Mouse (Mus musculus): Measurements from ENCODE around the gene Rpp25. TPM values are rescaled to one million over a fixed set of nuclear protein-coding genes. Genes with fewer than 3 reads are reported as not detected.

Rpp25 gene
- polyA plus RNA-seq, 1 experiment from 2014 or later, result 5.3 TPM

- ATAC-seq (ENCODE audit: insufficient read depth, low FRiP score), result no peak
- H3K4me3 ChIP-seq (replicated peaks; ENCODE audit: low read length), result no peak overlapping the region
- H3K4me2 ChIP-seq (ENCODE audit: low read depth, low read length), result no peak overlapping the region
- no peaks in the 10 kb centered on the region for H3K9me3 ChIP-seq (replicated peaks; ENCODE audit: control insufficient read depth, low read length)
- no peak overlapping the region for H3K9ac ChIP-seq (ENCODE audit: low read length)
- H3K27me3 ChIP-seq (ENCODE audit: control insufficient read depth, insufficient read depth, low read length), result no peaks in the 10 kb centered on the region
- H3K27ac ChIP-seq (ENCODE audit: low read length), result no peak overlapping the region
- H3K36me3 ChIP-seq (ENCODE audit: control insufficient read depth, insufficient read depth, low read length), result peaks cover 7% of the 10 kb centered on the region; the same call in 1 of the 2 replicates
- WGBS, result 71% methylated on average over 3 of the region's 3 CpGs
- peaks cover 8% of the 10 kb centered on the region; the same call in 1 of the 2 replicates for H3K4me1 ChIP-seq (ENCODE audit: control insufficient read depth, insufficient read depth, low read length)
Measured at GRCm38 (mm10) chr9:57543951-57544350, 40.1 kb downstream of the Rpp25 start.

- no peak overlapping the region for H3K4me2 ChIP-seq (ENCODE audit: low read depth, low read length)
- H3K9me3 ChIP-seq (replicated peaks; ENCODE audit: control insufficient read depth, low read length), result no peaks in the 10 kb centered on the region
- H3K36me3 ChIP-seq (ENCODE audit: control insufficient read depth, insufficient read depth, low read length), result peaks cover 12% of the 10 kb centered on the region; the same call in 1 of the 2 replicates
- no peak overlapping the region for H3K9ac ChIP-seq (ENCODE audit: low read length)
- H3K4me3 ChIP-seq (replicated peaks; ENCODE audit: low read length), result no peak overlapping the region
- H3K27ac ChIP-seq (ENCODE audit: low read length), result peak overlapping the region; percentile 36; the same call in 1 of the 2 replicates
- H3K4me1 ChIP-seq (ENCODE audit: control insufficient read depth, insufficient read depth, low read length), result peaks cover 11% of the 10 kb centered on the region
- H3K27me3 ChIP-seq (ENCODE audit: control insufficient read depth, insufficient read depth, low read length), result no peaks in the 10 kb centered on the region
- ATAC-seq (ENCODE audit: insufficient read depth, low FRiP score), result no peak
- 61% methylated on average over 5 of the region's 5 CpGs for WGBS
Measured at GRCm38 (mm10) chr9:57547287-57547686, 43.5 kb downstream of the Rpp25 start.

- Histone ChIP-seq H3K27me3 (ENCODE audit: control insufficient read depth, insufficient read depth, low read length) (no peaks in the 10 kb centered on the region), H3K27ac (ENCODE audit: low read length) (peak overlapping the region; percentile 36; the same call in 1 of the 2 replicates), H3K4me2 (ENCODE audit: low read depth, low read length) (no peak overlapping the region), H3K9me3 (replicated peaks; ENCODE audit: control insufficient read depth, low read length) (no peaks in the 10 kb centered on the region), H3K4me1 (ENCODE audit: control insufficient read depth, insufficient read depth, low read length) (peaks cover 11% of the 10 kb centered on the region), H3K9ac (ENCODE audit: low read length) (no peak overlapping the region), H3K4me3 (replicated peaks; ENCODE audit: low read length) (no peak overlapping the region), H3K36me3 (ENCODE audit: control insufficient read depth, insufficient read depth, low read length) (peaks cover 12% of the 10 kb centered on the region; the same call in 1 of the 2 replicates)
- WGBS, result 84% methylated on average over 11 of the region's 11 CpGs
- no peak for ATAC-seq (ENCODE audit: insufficient read depth, low FRiP score)
Measured at GRCm38 (mm10) chr9:57547869-57548268, 44.0 kb downstream of the Rpp25 start.

GRCm38 (mm10) chr9:57549186-57549585 is 45.4 kb downstream of the Rpp25 start:
- ATAC-seq (ENCODE audit: insufficient read depth, low FRiP score), result no peak
- H3K4me1 ChIP-seq (ENCODE audit: control insufficient read depth, insufficient read depth, low read length), result peaks cover 11% of the 10 kb centered on the region
- 93% methylated on average over 4 of the region's 4 CpGs for WGBS
- no peaks in the 10 kb centered on the region for H3K9me3 ChIP-seq (replicated peaks; ENCODE audit: control insufficient read depth, low read length)
- H3K27ac ChIP-seq (ENCODE audit: low read length), result no peak overlapping the region
- H3K27me3 ChIP-seq (ENCODE audit: control insufficient read depth, insufficient read depth, low read length), result no peaks in the 10 kb centered on the region
- no peak overlapping the region for H3K4me2 ChIP-seq (ENCODE audit: low read depth, low read length)
- H3K36me3 ChIP-seq (ENCODE audit: control insufficient read depth, insufficient read depth, low read length), result peaks cover 9% of the 10 kb centered on the region; the same call in 1 of the 2 replicates
- no peak overlapping the region for H3K4me3 ChIP-seq (replicated peaks; ENCODE audit: low read length)
- H3K9ac ChIP-seq (ENCODE audit: low read length), result no peak overlapping the region

- Histone ChIP-seq H3K27me3 (ENCODE audit: control insufficient read depth, insufficient read depth, low read length) (no peaks in the 10 kb centered on the region), H3K9me3 (replicated peaks; ENCODE audit: control insufficient read depth, low read length) (no peaks in the 10 kb centered on the region), H3K36me3 (ENCODE audit: control insufficient read depth, insufficient read depth, low read length) (peaks cover 9% of the 10 kb centered on the region; the same call in 1 of the 2 replicates), H3K27ac (ENCODE audit: low read length) (peak overlapping the region; percentile 22), H3K4me3 (replicated peaks; ENCODE audit: low read length) (no peak overlapping the region), H3K4me2 (ENCODE audit: low read depth, low read length) (no peak overlapping the region), H3K9ac (ENCODE audit: low read length) (no peak overlapping the region), H3K4me1 (ENCODE audit: control insufficient read depth, insufficient read depth, low read length) (peaks cover 11% of the 10 kb centered on the region)
- 72% methylated on average over 11 of the region's 11 CpGs for WGBS
- peak; percentile 56; the same call in 1 of the 2 replicates for ATAC-seq (ENCODE audit: insufficient read depth, low FRiP score)
Measured at GRCm38 (mm10) chr9:57550126-57550862, 46.5 kb downstream of the Rpp25 start.

- H3K27me3 ChIP-seq (ENCODE audit: control insufficient read depth, insufficient read depth, low read length), result no peaks in the 10 kb centered on the region
- peak; percentile 45; the same call in 1 of the 2 replicates for ATAC-seq (ENCODE audit: insufficient read depth, low FRiP score)
- H3K27ac ChIP-seq (ENCODE audit: low read length), result no peak within 1 kb of the TSS
Measured at GRCm38 (mm10) chr9:57552139-57552887, 48.5 kb downstream of the Rpp25 start, which contains the start of gene Mpi. TSS of gene Mpi (minus strand) at chr9:57552763.

GRCm38 (mm10) chr9:57553119-57553518 is 49.3 kb downstream of the Rpp25 start:
- Histone ChIP-seq H3K4me2 (ENCODE audit: low read depth, low read length) (no peak overlapping the region), H3K36me3 (ENCODE audit: control insufficient read depth, insufficient read depth, low read length) (peaks cover 9% of the 10 kb centered on the region; the same call in 1 of the 2 replicates), H3K27me3 (ENCODE audit: control insufficient read depth, insufficient read depth, low read length) (no peaks in the 10 kb centered on the region), H3K27ac (ENCODE audit: low read length) (no peak overlapping the region), H3K4me3 (replicated peaks; ENCODE audit: low read length) (no peak overlapping the region), H3K9ac (ENCODE audit: low read length) (no peak overlapping the region), H3K4me1 (ENCODE audit: control insufficient read depth, insufficient read depth, low read length) (peaks cover 6% of the 10 kb centered on the region), H3K9me3 (replicated peaks; ENCODE audit: control insufficient read depth, low read length) (no peaks in the 10 kb centered on the region)
- no peak for ATAC-seq (ENCODE audit: insufficient read depth, low FRiP score)
- WGBS, result 74% methylated on average over 11 of the region's 11 CpGs

More at GRCm38 (mm10) chr9:57552139-57552887, 48.5 kb downstream of the Rpp25 start, which contains the start of gene Mpi:
- peaks cover 9% of the 10 kb centered on the region; the same call in 1 of the 2 replicates for H3K36me3 ChIP-seq (ENCODE audit: control insufficient read depth, insufficient read depth, low read length)
- H3K4me3 ChIP-seq (replicated peaks; ENCODE audit: low read length), result peak within 1 kb of the TSS; percentile 68
- peak within 1 kb of the TSS; percentile 78 for H3K4me2 ChIP-seq (ENCODE audit: low read depth, low read length)
- WGBS, result under 1% methylated on average over 28 of the region's 28 CpGs
- no peaks in the 10 kb centered on the region for H3K9me3 ChIP-seq (replicated peaks; ENCODE audit: control insufficient read depth, low read length)
- peak within 1 kb of the TSS; percentile 81 for H3K9ac ChIP-seq (ENCODE audit: low read length)
- peaks cover 11% of the 10 kb centered on the region for H3K4me1 ChIP-seq (ENCODE audit: control insufficient read depth, insufficient read depth, low read length)

GRCm38 (mm10) chr9:57554753-57555152 is 50.9 kb downstream of the Rpp25 start:
- H3K27ac ChIP-seq (ENCODE audit: low read length), result no peak overlapping the region
- no peak for ATAC-seq (ENCODE audit: insufficient read depth, low FRiP score)
- no peaks in the 10 kb centered on the region for H3K9me3 ChIP-seq (replicated peaks; ENCODE audit: control insufficient read depth, low read length)
- no peaks in the 10 kb centered on the region for H3K36me3 ChIP-seq (ENCODE audit: control insufficient read depth, insufficient read depth, low read length)
- H3K4me1 ChIP-seq (ENCODE audit: control insufficient read depth, insufficient read depth, low read length), result peaks cover 6% of the 10 kb centered on the region
- H3K4me2 ChIP-seq (ENCODE audit: low read depth, low read length), result no peak overlapping the region
- H3K4me3 ChIP-seq (replicated peaks; ENCODE audit: low read length), result no peak overlapping the region
- 49% methylated on average over 3 of the region's 3 CpGs for WGBS
- no peak overlapping the region for H3K9ac ChIP-seq (ENCODE audit: low read length)
- H3K27me3 ChIP-seq (ENCODE audit: control insufficient read depth, insufficient read depth, low read length), result no peaks in the 10 kb centered on the region
